ENCODE assay signal across 31 mouse cellular contexts in genomic region chr2:70929714-70930113, GRCm38 (mm10).
DNase-seq lines count a peak whose midpoint lies in the region; ATAC-seq lines count a peak whose summit lies in the region.
"Had no signal": no experiment of that assay in that cellular context is flagged by ENCODE, and none has a peak within 500 bp of the region (broad histone marks: within the 10 kb centered on the region; RNA-seq: fewer than 3 reads in every experiment).

No protein-coding gene starts in this region.

- no peak overlapping the region for H3K27ac ChIP-seq in heart, embryonic 11.5 days (ENCODE audit: low read depth, low read length)
- H3K27ac ChIP-seq: embryonic facial prominence, embryonic 12.5 days; forebrain, embryonic 10.5 days; heart, embryonic 15.5 days; intestine, embryonic 15.5 days; kidney, postnatal 0 days; limb, embryonic 10.5 days; limb, embryonic 15.5 days; liver, embryonic 13.5 days; midbrain, embryonic 12.5 days; neural tube, embryonic 13.5 days; stomach, embryonic 15.5 days had no signal

- peak; percentile 20 for DNase-seq in CD4-positive helper T cell, adult 2 months (ENCODE audit: low read depth, low spot score)
- DNase-seq in brain, adult 2 months (ENCODE audit: low read depth, low spot score): peak; percentile 16
- DNase-seq in thymus, adult 18-20 months: peak; percentile 15 to 30
- peak; percentile 40 for DNase-seq in thymus, postnatal 25 days
- DNase-seq in cerebellum, adult 18-20 months: no peak
- DNase-seq in embryo, embryonic 10.5 days (ENCODE audit: low spot score): no peak
- DNase-seq: adrenal gland, postnatal 14 days; cerebellum, adult 2 months; cerebellum, postnatal 14 days; kidney, adult 8-10 months; kidney, postnatal 4 days; layer of hippocampus, postnatal 36 days; liver, embryonic 13.5 days; lung, adult 18-20 months; lung, postnatal 4 days had no signal

- no peaks in the 10 kb centered on the region for H3K4me1 ChIP-seq in heart, embryonic 11.5 days (ENCODE audit: control insufficient read depth, insufficient read depth, low read length)
- H3K4me1 ChIP-seq: embryonic facial prominence, embryonic 12.5 days; forebrain, embryonic 10.5 days; heart, embryonic 15.5 days; intestine, embryonic 15.5 days; limb, embryonic 10.5 days; limb, embryonic 15.5 days; liver, embryonic 13.5 days; midbrain, embryonic 12.5 days; neural tube, embryonic 13.5 days; stomach, embryonic 15.5 days had no signal

- H3K9ac ChIP-seq in heart, embryonic 11.5 days (ENCODE audit: low read depth, low read length): no peak overlapping the region
- H3K9ac ChIP-seq: embryonic facial prominence, embryonic 12.5 days; heart, embryonic 15.5 days; intestine, embryonic 15.5 days; limb, embryonic 15.5 days; liver, embryonic 13.5 days; midbrain, embryonic 12.5 days; neural tube, embryonic 13.5 days; stomach, embryonic 15.5 days had no signal

- no peaks in the 10 kb centered on the region for H3K9me3 ChIP-seq in heart, embryonic 11.5 days (replicated peaks; ENCODE audit: control insufficient read depth, low read length)
- H3K9me3 ChIP-seq: embryonic facial prominence, embryonic 12.5 days; forebrain, embryonic 10.5 days; heart, embryonic 15.5 days; intestine, embryonic 15.5 days; limb, embryonic 10.5 days; limb, embryonic 15.5 days; liver, embryonic 13.5 days; midbrain, embryonic 12.5 days; neural tube, embryonic 13.5 days; stomach, embryonic 15.5 days had no signal

- H3K36me3 ChIP-seq in heart, embryonic 11.5 days (ENCODE audit: control insufficient read depth, insufficient read depth, low read length): no peaks in the 10 kb centered on the region
- H3K36me3 ChIP-seq: embryonic facial prominence, embryonic 12.5 days; forebrain, embryonic 10.5 days; heart, embryonic 15.5 days; intestine, embryonic 15.5 days; limb, embryonic 10.5 days; limb, embryonic 15.5 days; liver, embryonic 13.5 days; midbrain, embryonic 12.5 days; neural tube, embryonic 13.5 days; stomach, embryonic 15.5 days had no signal

- H3K27me3 ChIP-seq in heart, embryonic 11.5 days (ENCODE audit: control insufficient read depth, insufficient read depth, low read length): no peaks in the 10 kb centered on the region
- H3K27me3 ChIP-seq: embryonic facial prominence, embryonic 12.5 days; heart, embryonic 15.5 days; intestine, embryonic 15.5 days; limb, embryonic 15.5 days; midbrain, embryonic 12.5 days; neural tube, embryonic 13.5 days; stomach, embryonic 15.5 days had no signal

- WGBS in heart, embryonic 11.5 days (ENCODE audit: insufficient replicate concordance): 81% methylated on average over 11 of the region's 11 CpGs

- no peak overlapping the region for H3K4me3 ChIP-seq in heart, embryonic 11.5 days (ENCODE audit: low read depth, low read length)
- H3K4me3 ChIP-seq: embryonic facial prominence, embryonic 12.5 days; forebrain, embryonic 10.5 days; heart, embryonic 15.5 days; intestine, embryonic 15.5 days; limb, embryonic 10.5 days; limb, embryonic 15.5 days; liver, embryonic 13.5 days; megakaryocyte, embryonic 14.5 days; midbrain, embryonic 12.5 days; myocyte; neural tube, embryonic 13.5 days; stomach, embryonic 15.5 days had no signal

- no peak overlapping the region for H3K4me2 ChIP-seq in heart, embryonic 11.5 days
- H3K4me2 ChIP-seq: embryonic facial prominence, embryonic 12.5 days; heart, embryonic 15.5 days; intestine, embryonic 15.5 days; limb, embryonic 15.5 days; liver, embryonic 13.5 days; midbrain, embryonic 12.5 days; neural tube, embryonic 13.5 days; stomach, embryonic 15.5 days had no signal

- no peak for ATAC-seq in heart, embryonic 11.5 days (replicated peaks; ENCODE audit: insufficient number of reproducible peaks, low FRiP score, low TSS enrichment)
- ATAC-seq: forebrain, embryonic 16.5 days; hindbrain, embryonic 16.5 days; intestine, embryonic 15.5 days; lung, postnatal 0 days had no signal

Comparison
In these comparisons a context has a peak if more than half of its experiments do, and no peak if none do; other contexts are left out.
1. DNase-seq: peak in CD4-positive helper T cell, adult 2 months (single experiment), brain, adult 2 months (single experiment), thymus, adult 18-20 months (2 of 2) and thymus, postnatal 25 days (single experiment); none in cerebellum, adult 18-20 months (0 of 2) and embryo, embryonic 10.5 days (single experiment).